Mouse (Mus musculus): ENCODE measurements at regions not wholly inside any gene's neighbourhood (a gene's known extent, or its start where the extent isn't known, plus 50 kb on each side); places are given as distances from the start of the nearest gene placed in this dataset.

GRCm38 (mm10) chr3:148682445-148682994 is 307.8 kb downstream of the Adgrl2 start:
- no peak for TF ChIP-seq CTCF (IDR thresholded peaks at IDR 0.05; ENCODE audit: borderline replicate concordance, extremely low read depth, insufficient read depth, insufficient read length)
- TF ChIP-seq POLR2A (IDR thresholded peaks at IDR 0.05; ENCODE audit: borderline replicate concordance, extremely low read depth, insufficient read depth, insufficient read length, poor library complexity, severe bottlenecking) = no peak
